Mouse (Mus musculus) lung, adult 2 months (tissue): Measurements from ENCODE around the gene Grm8.

Source experiments
- CTCF ChIP-seq: fragments of 200-500 bp; IDR thresholded peaks from 2 replicates; pipeline ENCODE4 v1.5.1; 2011; ENCODE audit warnings: mild to moderate bottlenecking, low read length, control low read depth; ENCODE audit not compliant: insufficient read depth
- POLR2A ChIP-seq: fragments of 200-500 bp; IDR thresholded peaks from 2 replicates; pipeline ENCODE4 v1.6.1; 2011; ENCODE audit warnings: low read depth, mild to moderate bottlenecking, control low read depth, low read length, borderline replicate concordance; ENCODE audit errors: extremely low read depth

DNA sequence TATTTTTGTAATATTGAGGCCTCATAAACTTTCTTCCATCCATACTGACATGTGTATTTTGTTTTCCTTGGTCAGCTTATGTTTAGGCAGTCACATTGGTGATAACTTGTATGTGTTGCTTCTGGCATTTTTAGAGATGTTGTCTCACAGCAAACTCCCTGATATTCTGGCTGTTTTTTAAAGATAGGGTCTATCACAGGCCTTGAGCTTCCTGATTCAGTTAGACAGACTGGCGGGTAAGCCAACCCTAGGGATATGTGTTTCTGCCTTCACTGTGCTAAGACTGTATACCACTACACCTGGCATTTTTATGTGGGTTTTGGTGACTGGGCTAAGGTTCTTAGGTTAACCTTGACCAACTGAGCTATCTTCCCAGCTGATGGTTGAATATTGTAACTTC, 239.8 kb downstream of the Grm8 start:
- TF ChIP-seq CTCF (no peak), POLR2A (no peak)
